Mouse (Mus musculus) stomach, embryonic 15.5 days (tissue): ENCODE results near the gene Gprc5c. TPM values are rescaled to one million over a fixed set of nuclear protein-coding genes. Genes with fewer than 3 reads are reported as not detected.

Experiments
- ATAC-seq: fragments of 200-750 bp; cut with Nextera tagmentation; 2 replicates; pipeline ENCODE4 v1.8.0; 2017; ENCODE audit warnings: low read depth, moderate number of reproducible peaks, moderate TSS enrichment; ENCODE audit not compliant: insufficient read depth, low FRiP score
- H3K27ac ChIP-seq: fragments of 300-500 bp; sonication (generic); 2 replicates; pipeline ENCODE4 v1.5.1; 2015; ENCODE audit warnings: mild to moderate bottlenecking, inconsistent platforms
- H3K27me3 ChIP-seq: fragments of 300-500 bp; sonication (generic); replicated peaks from 2 replicates; pipeline ENCODE4 v1.6.1; 2015; ENCODE audit warnings: inconsistent platforms
- H3K36me3 ChIP-seq: fragments of 300-500 bp; sonication (generic); 2 replicates; pipeline ENCODE4 v1.6.1; 2015; ENCODE audit warnings: inconsistent platforms
- H3K4me1 ChIP-seq: fragments of 300-500 bp; sonication (generic); 2 replicates; pipeline ENCODE4 v1.6.1; 2015; ENCODE audit warnings: inconsistent platforms
- H3K4me2 ChIP-seq: fragments of 300-500 bp; sonication (generic); 2 replicates; pipeline ENCODE4 v1.6.1; 2015; ENCODE audit warnings: mild to moderate bottlenecking, inconsistent platforms
- H3K4me3 ChIP-seq: fragments of 300-500 bp; sonication (generic); replicated peaks from 2 replicates; pipeline ENCODE4 v1.5.1; 2015; ENCODE audit warnings: inconsistent platforms
- H3K9ac ChIP-seq: fragments of 300-500 bp; sonication (generic); 2 replicates; pipeline ENCODE4 v1.6.1; 2015; ENCODE audit warnings: inconsistent platforms
- H3K9me3 ChIP-seq: fragments of 300-500 bp; sonication (generic); 2 replicates; pipeline ENCODE4 v1.6.1; 2016; ENCODE audit warnings: inconsistent platforms
- WGBS: fragments of 180-500 bp; shearing (Covaris S2); methylation state at CpG from one replicate; pipeline ENCODE4 v1.1.7; 2015; 5-methylcytosine and 5-hydroxymethylcytosine counted together
- polyA plus RNA-seq: library from polyadenylated mRNA; unstranded; fragments of >200 nt; fragmentation: Nextera tagmentation; extraction: Ambion mirVana; gene quantifications from 2 replicates; pipeline ENCODE4 v1.2.1, GENCODE M21; 2015

Gprc5c gene
- polyA plus RNA-seq, result 26.7 and 27.4 TPM in 2 replicates

GRCm38 (mm10) chr11:114850452-114851268, at the start of gene Gprc5c:
TSS of gene Gprc5c (plus strand) at chr11:114851152.
- WGBS, result under 1% methylated on average over 32 of the region's 43 CpGs

GRCm38 (mm10) chr11:114801906-114802305, 49.0 kb upstream of the Gprc5c start:
- Histone ChIP-seq H3K4me1 (no peaks in the 10 kb centered on the region), H3K9me3 (no peaks in the 10 kb centered on the region), H3K27me3 (no peaks in the 10 kb centered on the region), H3K36me3 (no peaks in the 10 kb centered on the region), H3K4me2 (no peak overlapping the region), H3K4me3 (no peak overlapping the region), H3K27ac (no peak overlapping the region), H3K9ac (no peak overlapping the region)
- WGBS, result 82% methylated on average over 1 of the region's 1 CpGs
- ATAC-seq, result no peak

More at GRCm38 (mm10) chr11:114850452-114851268, at the start of gene Gprc5c:
- Histone ChIP-seq H3K36me3 (no peaks in the 10 kb centered on the region), H3K4me1 (peaks cover 24% of the 10 kb centered on the region), H3K9ac (peak within 1 kb of the TSS; percentile 60), H3K4me3 (peak within 1 kb of the TSS; percentile 68), H3K27ac (peak within 1 kb of the TSS; percentile 92), H3K9me3 (no peaks in the 10 kb centered on the region), H3K4me2 (peak within 1 kb of the TSS; percentile 95), H3K27me3 (no peaks in the 10 kb centered on the region)
- peak; percentile 45 for ATAC-seq

GRCm38 (mm10) chr11:114802540-114803267, 48.2 kb upstream of the Gprc5c start:
- Histone ChIP-seq H3K36me3 (no peaks in the 10 kb centered on the region), H3K4me1 (peaks cover 7% of the 10 kb centered on the region), H3K4me2 (no peak overlapping the region), H3K4me3 (no peak overlapping the region), H3K27ac (no peak overlapping the region), H3K9ac (no peak overlapping the region), H3K9me3 (no peaks in the 10 kb centered on the region), H3K27me3 (no peaks in the 10 kb centered on the region)
- no peak for ATAC-seq
- WGBS, result 44% methylated on average over 15 of the region's 15 CpGs

- no peaks in the 10 kb centered on the region for H3K9me3 ChIP-seq
- H3K27ac ChIP-seq, result no peak overlapping the region
- no peak overlapping the region for H3K9ac ChIP-seq
- H3K36me3 ChIP-seq, result no peaks in the 10 kb centered on the region
- H3K4me1 ChIP-seq, result peaks cover 7% of the 10 kb centered on the region
- WGBS, result 58% methylated on average over 8 of the region's 8 CpGs
- H3K4me3 ChIP-seq, result no peak overlapping the region
- H3K4me2 ChIP-seq, result no peak overlapping the region
- no peaks in the 10 kb centered on the region for H3K27me3 ChIP-seq
- ATAC-seq, result no peak
These were observed 47.0 kb upstream of the Gprc5c start for GRCm38 (mm10) chr11:114803990-114804389.

GRCm38 (mm10) chr11:114807025-114807424, 43.9 kb upstream of the Gprc5c start:
- no peak for ATAC-seq
- H3K4me3 ChIP-seq, result no peak overlapping the region
- H3K9ac ChIP-seq, result no peak overlapping the region
- H3K27ac ChIP-seq, result no peak overlapping the region
- peaks cover 7% of the 10 kb centered on the region for H3K4me1 ChIP-seq
- no peaks in the 10 kb centered on the region for H3K27me3 ChIP-seq
- no peaks in the 10 kb centered on the region for H3K9me3 ChIP-seq
- WGBS, result 57% methylated on average over 2 of the region's 2 CpGs
- H3K36me3 ChIP-seq, result no peaks in the 10 kb centered on the region
- H3K4me2 ChIP-seq, result no peak overlapping the region

GRCm38 (mm10) chr11:114807686-114808427, 43.1 kb upstream of the Gprc5c start:
- peak; percentile 59 for ATAC-seq

GRCm38 (mm10) chr11:114809371-114809770, 41.6 kb upstream of the Gprc5c start:
- Histone ChIP-seq H3K27ac (no peak overlapping the region), H3K4me1 (peaks cover 11% of the 10 kb centered on the region), H3K27me3 (no peaks in the 10 kb centered on the region), H3K9me3 (no peaks in the 10 kb centered on the region), H3K9ac (no peak overlapping the region), H3K4me3 (no peak overlapping the region), H3K4me2 (no peak overlapping the region), H3K36me3 (no peaks in the 10 kb centered on the region)
- 82% methylated on average over 1 of the region's 1 CpGs for whole genome bisulfite sequencing
- ATAC-seq, result no peak

More at GRCm38 (mm10) chr11:114807686-114808427, 43.1 kb upstream of the Gprc5c start:
- Histone ChIP-seq H3K27ac (0 out of 2 replicates have a peak overlapping the region, but pooled peaks have one; percentile 5), H3K9me3 (no peaks in the 10 kb centered on the region), H3K4me1 (peaks cover 8% of the 10 kb centered on the region), H3K27me3 (no peaks in the 10 kb centered on the region), H3K9ac (no peak overlapping the region), H3K4me2 (no peak overlapping the region), H3K4me3 (no peak overlapping the region), H3K36me3 (no peaks in the 10 kb centered on the region)
- 34% methylated on average over 14 of the region's 14 CpGs for WGBS

- H3K36me3 ChIP-seq, result no peaks in the 10 kb centered on the region
- H3K4me2 ChIP-seq, result no peak overlapping the region
- peaks cover 11% of the 10 kb centered on the region for H3K4me1 ChIP-seq
- H3K9me3 ChIP-seq, result no peaks in the 10 kb centered on the region
- H3K27me3 ChIP-seq, result no peaks in the 10 kb centered on the region
- no peak for ATAC-seq
- no peak overlapping the region for H3K4me3 ChIP-seq
- no peak overlapping the region for H3K27ac ChIP-seq
- no peak overlapping the region for H3K9ac ChIP-seq
- WGBS, result 35% methylated on average over 4 of the region's 4 CpGs
These were observed 40.6 kb upstream of the Gprc5c start for GRCm38 (mm10) chr11:114810344-114810743.

- WGBS, result 9% methylated on average over 6 of the region's 6 CpGs
- H3K9me3 ChIP-seq, result no peaks in the 10 kb centered on the region
- H3K4me3 ChIP-seq, result no peak overlapping the region
- no peaks in the 10 kb centered on the region for H3K27me3 ChIP-seq
- H3K36me3 ChIP-seq, result no peaks in the 10 kb centered on the region
- H3K4me2 ChIP-seq, result no peak overlapping the region
- H3K9ac ChIP-seq, result no peak overlapping the region
- peaks cover 4% of the 10 kb centered on the region; the same call in 1 of the 2 replicates for H3K4me1 ChIP-seq
- H3K27ac ChIP-seq, result no peak overlapping the region
- peak; percentile 48; the same call in 1 of the 2 replicates for ATAC-seq
These were observed 38.2 kb upstream of the Gprc5c start for GRCm38 (mm10) chr11:114812731-114813240.

GRCm38 (mm10) chr11:114814873-114815592, 35.9 kb upstream of the Gprc5c start:
- H3K9me3 ChIP-seq, result no peaks in the 10 kb centered on the region
- no peaks in the 10 kb centered on the region for H3K27me3 ChIP-seq
- no peak for ATAC-seq
- no peak overlapping the region for H3K4me2 ChIP-seq
- H3K4me1 ChIP-seq, result peaks cover 4% of the 10 kb centered on the region; the same call in 1 of the 2 replicates
- H3K27ac ChIP-seq, result no peak overlapping the region
- H3K9ac ChIP-seq, result no peak overlapping the region
- no peaks in the 10 kb centered on the region for H3K36me3 ChIP-seq
- no peak overlapping the region for H3K4me3 ChIP-seq
- 64% methylated on average over 11 of the region's 11 CpGs for WGBS

GRCm38 (mm10) chr11:114816934-114817333, 34.0 kb upstream of the Gprc5c start:
- H3K9ac ChIP-seq, result no peak overlapping the region
- H3K4me3 ChIP-seq, result no peak overlapping the region
- no peak overlapping the region for H3K4me2 ChIP-seq
- H3K9me3 ChIP-seq, result no peaks in the 10 kb centered on the region
- ATAC-seq, result no peak
- H3K4me1 ChIP-seq, result peaks cover 7% of the 10 kb centered on the region; the same call in 1 of the 2 replicates
- no peak overlapping the region for H3K27ac ChIP-seq
- WGBS, result 84% methylated on average over 4 of the region's 4 CpGs
- H3K36me3 ChIP-seq, result no peaks in the 10 kb centered on the region
- no peaks in the 10 kb centered on the region for H3K27me3 ChIP-seq
